Mouse (Mus musculus): ENCODE results near the gene Fbn1. TPM values are rescaled to one million over a fixed set of nuclear protein-coding genes. Genes with fewer than 3 reads are reported as not detected.

Fbn1 gene
- polyA plus RNA-seq, 1 experiment, result 30.6 TPM

- WGBS, result 72% methylated on average over 3 of the region's 3 CpGs
- Histone ChIP-seq H3K4me1 (ENCODE audit: control insufficient read depth, insufficient read depth, low read length) (no peaks in the 10 kb centered on the region), H3K4me3 (replicated peaks; ENCODE audit: extremely low read depth, low read depth, low read length) (no peak overlapping the region)
- TF ChIP-seq CTCF (IDR thresholded peaks at IDR 0.05; ENCODE audit: insufficient read depth, low read length) (no peak), POLR2A (IDR thresholded peaks at IDR 0.05; ENCODE audit: borderline replicate concordance, extremely low read depth, low read depth, low read length) (no peak)
- DNase-seq, result no peak
Measured at GRCm38 (mm10) chr2:125337239-125337638, 170.6 kb downstream of the Fbn1 start.

GRCm38 (mm10) chr2:125335206-125335605 lies 172.6 kb downstream of the Fbn1 start:
- no peak overlapping the region for H3K4me3 ChIP-seq (replicated peaks; ENCODE audit: extremely low read depth, low read depth, low read length)
- TF ChIP-seq POLR2A (IDR thresholded peaks at IDR 0.05; ENCODE audit: borderline replicate concordance, extremely low read depth, low read depth, low read length) (no peak), CTCF (IDR thresholded peaks at IDR 0.05; ENCODE audit: insufficient read depth, low read length) (no peak)
- DNase-seq, result no peak
- 94% methylated on average over 11 of the region's 11 CpGs for WGBS
- H3K4me1 ChIP-seq (ENCODE audit: control insufficient read depth, insufficient read depth, low read length), result no peaks in the 10 kb centered on the region

GRCm38 (mm10) chr2:125334163-125334562 lies 173.6 kb downstream of the Fbn1 start:
- WGBS, result 28% methylated on average over 4 of the region's 4 CpGs
- H3K4me3 ChIP-seq (replicated peaks; ENCODE audit: extremely low read depth, low read depth, low read length), result no peak overlapping the region
- DNase-seq, result no peak
- TF ChIP-seq POLR2A (IDR thresholded peaks at IDR 0.05; ENCODE audit: borderline replicate concordance, extremely low read depth, low read depth, low read length), result no peak
- TF ChIP-seq CTCF (IDR thresholded peaks at IDR 0.05; ENCODE audit: insufficient read depth, low read length), result peak; percentile 39; the same call in 1 of the 2 replicates
- H3K4me1 ChIP-seq (ENCODE audit: control insufficient read depth, insufficient read depth, low read length), result no peaks in the 10 kb centered on the region

- WGBS, result 75% methylated on average over 7 of the region's 7 CpGs
- DNase-seq, result no peak
- Histone ChIP-seq H3K4me3 (replicated peaks; ENCODE audit: extremely low read depth, low read depth, low read length) (no peak overlapping the region), H3K4me1 (ENCODE audit: control insufficient read depth, insufficient read depth, low read length) (no peaks in the 10 kb centered on the region)
- TF ChIP-seq POLR2A (IDR thresholded peaks at IDR 0.05; ENCODE audit: borderline replicate concordance, extremely low read depth, low read depth, low read length) (no peak), CTCF (IDR thresholded peaks at IDR 0.05; ENCODE audit: insufficient read depth, low read length) (no peak)
Measured at GRCm38 (mm10) chr2:125331581-125331980, 176.2 kb downstream of the Fbn1 start.

- no peak overlapping the region for H3K4me3 ChIP-seq (replicated peaks; ENCODE audit: extremely low read depth, low read depth, low read length)
- TF ChIP-seq CTCF (IDR thresholded peaks at IDR 0.05; ENCODE audit: insufficient read depth, low read length) (no peak), POLR2A (IDR thresholded peaks at IDR 0.05; ENCODE audit: borderline replicate concordance, extremely low read depth, low read depth, low read length) (no peak)
- H3K4me1 ChIP-seq (ENCODE audit: control insufficient read depth, insufficient read depth, low read length), result no peaks in the 10 kb centered on the region
- WGBS, result 82% methylated on average over 10 of the region's 10 CpGs
- no peak for DNase-seq
Measured at GRCm38 (mm10) chr2:125330506-125330905, 177.3 kb downstream of the Fbn1 start.

- Histone ChIP-seq H3K4me3 (replicated peaks; ENCODE audit: extremely low read depth, low read depth, low read length) (no peak overlapping the region), H3K4me1 (ENCODE audit: control insufficient read depth, insufficient read depth, low read length) (peaks cover 3% of the 10 kb centered on the region; the same call in 1 of the 2 replicates)
- 72% methylated on average over 7 of the region's 7 CpGs for WGBS
- no peak for DNase-seq
- TF ChIP-seq CTCF (IDR thresholded peaks at IDR 0.05; ENCODE audit: insufficient read depth, low read length) (no peak), POLR2A (IDR thresholded peaks at IDR 0.05; ENCODE audit: borderline replicate concordance, extremely low read depth, low read depth, low read length) (no peak)
Measured at GRCm38 (mm10) chr2:125325125-125325855, 182.5 kb downstream of the Fbn1 start.

GRCm38 (mm10) chr2:125324455-125324854 lies 183.3 kb downstream of the Fbn1 start:
- Histone ChIP-seq H3K4me3 (replicated peaks; ENCODE audit: extremely low read depth, low read depth, low read length) (no peak overlapping the region), H3K4me1 (ENCODE audit: control insufficient read depth, insufficient read depth, low read length) (peaks cover 3% of the 10 kb centered on the region; the same call in 1 of the 2 replicates)
- 66% methylated on average over 5 of the region's 5 CpGs for WGBS
- DNase-seq, result no peak
- TF ChIP-seq POLR2A (IDR thresholded peaks at IDR 0.05; ENCODE audit: borderline replicate concordance, extremely low read depth, low read depth, low read length) (no peak), CTCF (IDR thresholded peaks at IDR 0.05; ENCODE audit: insufficient read depth, low read length) (no peak)

GRCm38 (mm10) chr2:125323347-125323746 lies 184.4 kb downstream of the Fbn1 start:
- no peak for TF ChIP-seq POLR2A (IDR thresholded peaks at IDR 0.05; ENCODE audit: borderline replicate concordance, extremely low read depth, low read depth, low read length)
- no peak for TF ChIP-seq CTCF (IDR thresholded peaks at IDR 0.05; ENCODE audit: insufficient read depth, low read length)
- peaks cover 3% of the 10 kb centered on the region; the same call in 1 of the 2 replicates for H3K4me1 ChIP-seq (ENCODE audit: control insufficient read depth, insufficient read depth, low read length)
- no peak overlapping the region for H3K4me3 ChIP-seq (replicated peaks; ENCODE audit: extremely low read depth, low read depth, low read length)
- WGBS, result 58% methylated on average over 4 of the region's 4 CpGs
- DNase-seq, result no peak

- no peak overlapping the region for H3K4me3 ChIP-seq (replicated peaks; ENCODE audit: extremely low read depth, low read depth, low read length)
- H3K4me1 ChIP-seq (ENCODE audit: control insufficient read depth, insufficient read depth, low read length), result peaks cover 6% of the 10 kb centered on the region; the same call in 1 of the 2 replicates
- 57% methylated on average over 2 of the region's 2 CpGs for WGBS
- no peak for DNase-seq
- TF ChIP-seq POLR2A (IDR thresholded peaks at IDR 0.05; ENCODE audit: borderline replicate concordance, extremely low read depth, low read depth, low read length) (no peak), CTCF (IDR thresholded peaks at IDR 0.05; ENCODE audit: insufficient read depth, low read length) (no peak)
Measured at GRCm38 (mm10) chr2:125322581-125322980, 185.2 kb downstream of the Fbn1 start.

- H3K4me1 ChIP-seq (ENCODE audit: control insufficient read depth, insufficient read depth, low read length), result peaks cover 6% of the 10 kb centered on the region; the same call in 1 of the 2 replicates
- H3K4me3 ChIP-seq (replicated peaks; ENCODE audit: extremely low read depth, low read depth, low read length), result no peak overlapping the region
- TF ChIP-seq CTCF (IDR thresholded peaks at IDR 0.05; ENCODE audit: insufficient read depth, low read length) (no peak), POLR2A (IDR thresholded peaks at IDR 0.05; ENCODE audit: borderline replicate concordance, extremely low read depth, low read depth, low read length) (no peak)
- WGBS, result 86% methylated on average over 6 of the region's 6 CpGs
- no peak for DNase-seq
Measured at GRCm38 (mm10) chr2:125321071-125321470, 186.7 kb downstream of the Fbn1 start.

Data from lung, adult 2 months (tissue).